Mouse (Mus musculus): ENCODE data around the gene Foxd1.

DNA sequence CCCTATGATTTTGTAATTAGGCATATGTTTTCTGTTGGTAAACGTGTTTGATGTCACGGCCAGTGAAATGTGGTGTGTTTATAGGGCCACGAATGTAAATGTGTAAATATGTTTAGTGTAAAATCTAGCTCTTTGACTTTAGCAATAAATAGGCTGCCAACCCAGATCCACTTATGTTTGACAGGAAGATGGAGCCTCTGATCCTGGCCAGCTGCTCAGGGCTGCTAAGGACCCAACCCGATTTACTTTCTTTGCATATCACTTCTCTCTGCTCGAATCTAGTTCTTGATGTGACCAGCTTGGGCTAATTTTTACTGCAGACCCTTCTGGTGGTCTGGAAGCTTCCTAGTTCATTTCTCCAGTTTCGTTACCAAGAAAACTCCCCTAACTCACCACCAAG is 6.3 kb downstream of the Foxd1 start:
- TF ChIP-seq CTCF (IDR thresholded peaks at IDR 0.05; ENCODE audit: low read depth) (no peak), EP300 (IDR thresholded peaks at IDR 0.05; ENCODE audit: low read depth) (no peak)
